Mouse (Mus musculus) embryonic facial prominence, embryonic 14.5 days (tissue): ENCODE results near the gene Tirap. TPM values are rescaled to one million over a fixed set of nuclear protein-coding genes. Genes with fewer than 3 reads are reported as not detected.
"Not testable (repeated sequence)": the region's sequence is repeated elsewhere in the genome, so short reads cannot be mapped to it uniquely, and the experiment has no call there.

ENCODE experiments used
- ATAC-seq: fragments of 200-750 bp; cut with Nextera tagmentation; 2 replicates; pipeline ENCODE4 v1.8.0; 2017; ENCODE audit warnings: low read depth, moderate number of reproducible peaks, moderate TSS enrichment
- DNase-seq: peaks from one replicate; pipeline ENCODE4 v3.0.0-alpha.2; 2015; ENCODE audit warnings: low spot score
- H3K27ac ChIP-seq: fragments of 300-500 bp; sonication (generic); replicated peaks from 2 replicates; pipeline ENCODE4 v1.5.1; 2014; ENCODE audit warnings: low read depth, mild to moderate bottlenecking, low read length, moderate library complexity
- H3K27me3 ChIP-seq: fragments of 300-500 bp; sonication (generic); replicated peaks from 2 replicates; pipeline ENCODE4 v1.6.1; 2014; ENCODE audit warnings: low read length; ENCODE audit not compliant: control insufficient read depth, insufficient read depth
- H3K36me3 ChIP-seq: fragments of 300-500 bp; sonication (generic); 2 replicates; pipeline ENCODE4 v1.6.1; 2014; ENCODE audit warnings: low read length, mixed read lengths; ENCODE audit not compliant: control insufficient read depth, insufficient read depth
- H3K4me1 ChIP-seq: fragments of 300-500 bp; sonication (generic); 2 replicates; pipeline ENCODE4 v1.6.1; 2014; ENCODE audit warnings: antibody characterized with exemption, low read length; ENCODE audit not compliant: control insufficient read depth, insufficient read depth
- H3K4me2 ChIP-seq: fragments of 300-500 bp; sonication (generic); 2 replicates; pipeline ENCODE4 v1.6.1; 2014; ENCODE audit warnings: low read depth, mild to moderate bottlenecking, low read length, moderate library complexity, mixed read lengths
- H3K4me3 ChIP-seq: fragments of 300-500 bp; sonication (generic); 2 replicates; pipeline ENCODE4 v1.5.1; 2014; ENCODE audit warnings: low read depth, mild to moderate bottlenecking, low read length
- H3K9ac ChIP-seq: fragments of 300-500 bp; sonication (generic); 2 replicates; pipeline ENCODE4 v1.6.1; 2014; ENCODE audit warnings: low read depth, mild to moderate bottlenecking, low read length, moderate library complexity, mixed read lengths
- H3K9me3 ChIP-seq: fragments of 300-500 bp; sonication (generic); 2 replicates; pipeline ENCODE4 v1.6.1; 2016; ENCODE audit warnings: low read length; ENCODE audit not compliant: control insufficient read depth
- WGBS: fragments of 180-500 bp; shearing (Covaris S2); extraction: QIAGEN DNeasy Blood & Tissue Kit; methylation state at CpG from one replicate; pipeline ENCODE4 v1.1.7; 2014; 5-methylcytosine and 5-hydroxymethylcytosine counted together
- polyA plus RNA-seq: library from polyadenylated mRNA; unstranded; fragments of >200 nt; fragmentation: Nextera tagmentation; extraction: Ambion mirVana; gene quantifications from 2 replicates; pipeline ENCODE4 v1.2.1, GENCODE M21; 2014

Tirap gene
- polyA plus RNA-seq, 1 experiment from 2014 or later, result 10.0 TPM

DNA sequence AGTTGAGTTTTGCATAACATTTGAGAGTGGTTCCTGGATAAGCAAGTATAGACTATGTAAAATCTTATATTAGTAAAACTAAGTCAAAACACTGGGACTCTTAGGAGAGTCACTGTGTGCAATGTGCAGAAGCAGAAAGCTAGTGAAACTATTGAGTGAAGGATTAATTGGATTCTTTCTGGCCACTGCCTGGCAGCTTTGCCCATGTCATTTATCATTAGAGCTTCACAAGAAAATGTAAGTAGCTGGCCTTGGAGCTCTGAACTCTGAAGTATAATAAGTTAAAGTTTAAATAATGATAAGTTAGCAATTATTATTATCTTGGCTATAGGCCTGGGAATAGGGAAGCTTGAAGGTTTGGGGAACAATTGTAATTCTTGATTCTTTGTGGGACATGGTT lies 51.3 kb downstream of the Tirap start:
- H3K27ac ChIP-seq, H3K9me3 ChIP-seq, H3K9ac ChIP-seq, H3K27me3 ChIP-seq, H3K36me3 ChIP-seq, ATAC-seq, DNase-seq, H3K4me3 ChIP-seq, H3K4me2 ChIP-seq, H3K4me1 ChIP-seq: not testable (repeated sequence)

DNA sequence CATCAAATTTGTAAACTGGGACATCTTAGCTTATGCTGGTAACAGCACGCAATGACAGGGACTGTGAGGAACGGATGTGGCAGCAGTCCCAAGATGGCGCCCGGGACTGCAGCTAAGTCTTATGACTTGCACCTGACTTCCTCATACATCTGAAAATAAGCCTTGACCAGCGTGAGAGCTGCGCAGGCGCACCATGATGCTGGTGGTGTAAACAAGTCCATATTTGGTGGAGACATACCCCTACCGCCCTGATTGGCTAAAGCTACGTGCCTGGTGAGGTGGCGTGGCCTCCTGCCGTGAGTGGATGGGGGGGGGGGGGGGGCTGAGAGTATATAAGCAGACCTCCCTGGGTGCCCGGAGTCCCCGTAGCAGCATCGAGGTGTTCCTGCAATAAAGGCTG lies 52.8 kb downstream of the Tirap start:
- not testable (repeated sequence) for H3K4me2 ChIP-seq, H3K9ac ChIP-seq, H3K4me1 ChIP-seq, H3K36me3 ChIP-seq, H3K9me3 ChIP-seq, H3K27me3 ChIP-seq, DNase-seq, ATAC-seq, H3K4me3 ChIP-seq, H3K27ac ChIP-seq
- 90% methylated on average over 14 of the region's 14 CpGs for WGBS

GRCm38 (mm10) chr9:35145829-35146228 lies 54.3 kb downstream of the Tirap start:
- Histone ChIP-seq H3K27me3 (no peaks in the 10 kb centered on the region), H3K4me2 (no peak overlapping the region), H3K9me3 (no peaks in the 10 kb centered on the region), H3K4me1 (no peaks in the 10 kb centered on the region), H3K27ac (no peak overlapping the region), H3K4me3 (no peak overlapping the region), H3K36me3 (no peaks in the 10 kb centered on the region), H3K9ac (no peak overlapping the region)
- DNase-seq, result no peak
- ATAC-seq, result no peak
- WGBS, result 79% methylated on average over 1 of the region's 1 CpGs

GRCm38 (mm10) chr9:35145118-35145517 lies 55.0 kb downstream of the Tirap start:
- H3K27ac ChIP-seq, result no peak overlapping the region
- 78% methylated on average over 8 of the region's 9 CpGs for WGBS
- H3K4me3 ChIP-seq, result no peak overlapping the region
- H3K9me3 ChIP-seq, result no peaks in the 10 kb centered on the region
- no peak overlapping the region for H3K9ac ChIP-seq
- H3K4me2 ChIP-seq, result no peak overlapping the region
- no peaks in the 10 kb centered on the region for H3K36me3 ChIP-seq
- ATAC-seq (no peak), DNase-seq (no peak)
- no peaks in the 10 kb centered on the region for H3K27me3 ChIP-seq
- H3K4me1 ChIP-seq, result no peaks in the 10 kb centered on the region

DNA sequence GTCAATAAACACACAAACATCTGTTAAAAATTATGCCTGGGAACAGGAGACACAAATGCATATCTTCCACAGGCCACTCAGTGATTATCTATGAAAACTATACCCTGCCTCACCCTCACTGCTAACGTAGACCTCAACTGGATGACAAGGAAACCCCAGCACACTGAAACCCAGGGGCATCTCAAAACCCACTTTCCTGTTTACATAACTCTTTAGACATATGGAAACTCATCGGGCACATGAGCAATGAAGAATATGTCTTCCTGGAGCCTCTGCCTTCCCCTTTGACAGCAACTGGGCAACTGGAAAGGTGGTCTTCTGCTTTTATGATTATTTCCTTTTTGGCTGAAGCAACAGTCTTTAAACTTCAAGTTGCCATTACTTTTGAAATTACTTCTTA lies 57.9 kb downstream of the Tirap start:
- no peak for DNase-seq
- Histone ChIP-seq H3K4me2 (no peak overlapping the region), H3K9ac (no peak overlapping the region), H3K27me3 (no peaks in the 10 kb centered on the region), H3K27ac (no peak overlapping the region), H3K4me1 (no peaks in the 10 kb centered on the region), H3K36me3 (no peaks in the 10 kb centered on the region), H3K9me3 (no peaks in the 10 kb centered on the region), H3K4me3 (no peak overlapping the region)
- WGBS, result 61% methylated on average over 2 of the region's 2 CpGs
- no peak for ATAC-seq

- no peak overlapping the region for H3K4me2 ChIP-seq
- no peaks in the 10 kb centered on the region for H3K27me3 ChIP-seq
- H3K9ac ChIP-seq, result no peak overlapping the region
- no peak for DNase-seq
- H3K4me3 ChIP-seq, result no peak overlapping the region
- ATAC-seq, result peak; percentile 57; the same call in 1 of the 2 replicates
- H3K27ac ChIP-seq, result no peak overlapping the region
- H3K36me3 ChIP-seq, result no peaks in the 10 kb centered on the region
- H3K4me1 ChIP-seq, result no peaks in the 10 kb centered on the region
- no peaks in the 10 kb centered on the region for H3K9me3 ChIP-seq
- WGBS, result 56% methylated on average over 5 of the region's 5 CpGs
These were observed 60.8 kb downstream of the Tirap start for GRCm38 (mm10) chr9:35139231-35139744.

GRCm38 (mm10) chr9:35138029-35138428 lies 62.1 kb downstream of the Tirap start:
- H3K4me2 ChIP-seq, result no peak overlapping the region
- H3K36me3 ChIP-seq, result no peaks in the 10 kb centered on the region
- ATAC-seq (no peak), DNase-seq (no peak)
- no peak overlapping the region for H3K27ac ChIP-seq
- H3K9me3 ChIP-seq, result no peaks in the 10 kb centered on the region
- H3K9ac ChIP-seq, result no peak overlapping the region
- no peaks in the 10 kb centered on the region for H3K27me3 ChIP-seq
- no peaks in the 10 kb centered on the region for H3K4me1 ChIP-seq
- no peak overlapping the region for H3K4me3 ChIP-seq
- WGBS, result 50% methylated on average over 7 of the region's 7 CpGs

- Histone ChIP-seq H3K4me2 (no peak overlapping the region), H3K27me3 (no peaks in the 10 kb centered on the region), H3K4me1 (no peaks in the 10 kb centered on the region), H3K36me3 (no peaks in the 10 kb centered on the region), H3K4me3 (no peak overlapping the region), H3K9ac (no peak overlapping the region), H3K9me3 (no peaks in the 10 kb centered on the region), H3K27ac (no peak overlapping the region)
- ATAC-seq, result no peak
- no peak for DNase-seq
- 62% methylated on average over 6 of the region's 6 CpGs for WGBS
These were observed 64.5 kb downstream of the Tirap start for GRCm38 (mm10) chr9:35135575-35135974.
